Comparison of ENCODE assay signal across 8 mouse cellular contexts in the genomic region with DNA sequence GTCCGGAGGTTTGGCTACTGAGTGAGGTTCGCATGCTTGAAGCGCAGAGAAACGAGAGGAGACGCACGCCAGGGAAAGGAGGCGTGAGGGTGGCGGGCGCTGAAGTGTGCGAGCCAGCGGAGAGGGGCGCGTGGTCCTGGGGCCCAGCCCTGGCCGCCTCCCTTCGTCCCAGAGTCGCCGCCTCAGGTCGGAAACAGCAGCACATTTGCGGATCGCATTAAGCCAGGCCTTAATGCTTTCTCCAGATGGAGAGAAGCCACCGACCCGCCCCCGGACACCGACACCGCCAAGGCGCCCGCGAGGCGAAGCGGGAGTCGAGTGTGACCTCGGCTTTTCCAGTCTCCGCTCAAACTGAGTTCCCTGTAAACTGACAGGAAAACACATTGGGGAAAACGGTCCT. TPM values are rescaled to one million over a fixed set of nuclear protein-coding genes. Genes with fewer than 3 reads are reported as not detected.
DNase-seq lines count a peak whose midpoint lies in the region; ATAC-seq and TF ChIP-seq lines count a peak whose summit lies in the region.

No protein-coding gene starts in this region.

- H3K4me1 ChIP-seq in kidney, postnatal 0 days (replicated peaks; ENCODE audit: insufficient read depth, low read length), result 0 out of 2 replicates have a peak, but pooled peaks cover 3% of the 10 kb centered on the region
- H3K4me1 ChIP-seq in brown adipose tissue, adult 24 weeks (ENCODE audit: control insufficient read depth, insufficient read depth, insufficient read length, low read length), result no peaks in the 10 kb centered on the region
- no peaks in the 10 kb centered on the region; the same call in 1 of the 2 replicates for H3K4me1 ChIP-seq in intestine, embryonic 14.5 days (replicated peaks; ENCODE audit: control insufficient read depth, insufficient read depth, low read length)
- H3K4me1 ChIP-seq in midbrain, embryonic 15.5 days, result peaks cover 13% of the 10 kb centered on the region

- under 1% methylated on average over 34 of the region's 34 CpGs for WGBS in kidney, postnatal 0 days
- WGBS in intestine, embryonic 14.5 days, result under 1% methylated on average over 34 of the region's 34 CpGs
- WGBS in midbrain, embryonic 15.5 days, result 1% methylated on average over 34 of the region's 34 CpGs

- peaks cover 32% of the 10 kb centered on the region for H3K27me3 ChIP-seq in kidney, postnatal 0 days (ENCODE audit: insufficient read depth, low read length)
- H3K27me3 ChIP-seq in intestine, embryonic 14.5 days (replicated peaks; ENCODE audit: control insufficient read depth, insufficient read depth, low read length), result peaks cover 53% of the 10 kb centered on the region
- peaks cover 49% of the 10 kb centered on the region for H3K27me3 ChIP-seq in midbrain, embryonic 15.5 days (replicated peaks)

- intact Hi-C loops in gastrocnemius, postnatal 36 days (cut with DNase I), result no loop called here

- ATAC-seq in kidney, postnatal 0 days (replicated peaks; ENCODE audit: low FRiP score, low read depth), result peak; percentile 65
- ATAC-seq in intestine, embryonic 14.5 days (replicated peaks; ENCODE audit: low FRiP score, low TSS enrichment, low read depth), result no peak
- ATAC-seq in midbrain, embryonic 15.5 days (replicated peaks), result peak; percentile 28; the same call in 1 of the 2 replicates
- no peak for ATAC-seq in erythroid progenitor cell, adult 5-6 weeks (replicated peaks; ENCODE audit: low FRiP score, poor library complexity, severe bottlenecking)

- H3K36me3 ChIP-seq in kidney, postnatal 0 days (ENCODE audit: insufficient read depth, low read length), result no peaks in the 10 kb centered on the region
- no peaks in the 10 kb centered on the region for H3K36me3 ChIP-seq in intestine, embryonic 14.5 days (ENCODE audit: control insufficient read depth, insufficient read depth, low read length)
- H3K36me3 ChIP-seq in midbrain, embryonic 15.5 days (replicated peaks), result no peaks in the 10 kb centered on the region

- H3K4me3 ChIP-seq in kidney, postnatal 0 days (replicated peaks; ENCODE audit: low read depth, low read length), result peak overlapping the region; percentile 45
- peak overlapping the region; percentile 58 for H3K4me3 ChIP-seq in brown adipose tissue, adult 24 weeks (ENCODE audit: insufficient read depth, low read depth, low read length)
- peak overlapping the region; percentile 49 for H3K4me3 ChIP-seq in intestine, embryonic 14.5 days (ENCODE audit: low read depth, low read length)
- H3K4me3 ChIP-seq in midbrain, embryonic 15.5 days, result peak overlapping the region; percentile 48

- H3K9me3 ChIP-seq in kidney, postnatal 0 days (replicated peaks; ENCODE audit: low read length), result no peaks in the 10 kb centered on the region
- H3K9me3 ChIP-seq in intestine, embryonic 14.5 days (ENCODE audit: control insufficient read depth, low read length), result no peaks in the 10 kb centered on the region
- H3K9me3 ChIP-seq in midbrain, embryonic 15.5 days, result no peaks in the 10 kb centered on the region

- H3K9ac ChIP-seq in kidney, postnatal 0 days (ENCODE audit: low read depth, low read length), result no peak overlapping the region
- no peak overlapping the region for H3K9ac ChIP-seq in intestine, embryonic 14.5 days (ENCODE audit: low read length)
- H3K9ac ChIP-seq in midbrain, embryonic 15.5 days, result peak overlapping the region; percentile 12; the same call in 1 of the 2 replicates

- H3K4me2 ChIP-seq in kidney, postnatal 0 days (ENCODE audit: low read length), result peak overlapping the region; percentile 77
- H3K4me2 ChIP-seq in intestine, embryonic 14.5 days (ENCODE audit: low read length), result peak overlapping the region; percentile 90
- peak overlapping the region; percentile 83 for H3K4me2 ChIP-seq in midbrain, embryonic 15.5 days

- peak; percentile 78 for DNase-seq in kidney, postnatal 0 days (ENCODE audit: low spot score)
- no peak for DNase-seq in kidney, postnatal 25 days
- DNase-seq in gastrocnemius, postnatal 36 days, result peak; percentile 65 to 76
- no peak for DNase-seq in intestine, embryonic 14.5 days (ENCODE audit: low spot score)
- no peak for DNase-seq in frontal cortex, postnatal 14 days (ENCODE audit: low spot score in 2 of 2)

- no peak overlapping the region for H3K27ac ChIP-seq in kidney, postnatal 0 days
- H3K27ac ChIP-seq in brown adipose tissue, adult 24 weeks (replicated peaks; ENCODE audit: low read depth, low read length), result peak overlapping the region; percentile 7; the same call in 1 of the 2 replicates
- no peak overlapping the region for H3K27ac ChIP-seq in intestine, embryonic 14.5 days (ENCODE audit: low read depth)
- no peak overlapping the region for H3K27ac ChIP-seq in midbrain, embryonic 15.5 days

- 0 out of 2 replicates have a peak, but pooled peaks have one; percentile 19 for TF ChIP-seq CTCF in kidney, postnatal 0 days (IDR thresholded peaks at IDR 0.05; ENCODE audit: low read depth)

RNA-seq across cellular contexts. Expression of a gene that starts 0.6 kb away (rescaled TPM):
- polyA plus RNA-seq in kidney, postnatal 0 days (2015; fragmentation: Nextera tagmentation; extraction: Ambion mirVana), result 0.47 and 0.65 TPM in 2 replicates
- 2.1 and 4.0 TPM in 2 replicates for polyA plus RNA-seq in brown adipose tissue, adult 24 weeks (2012; ENCODE audit: insufficient read depth, insufficient read length, missing spikeins)
- total RNA-seq in gastrocnemius, postnatal 36 days (2021), result 1 to 10 TPM; 2.3 to 4.5 TPM
- polyA plus RNA-seq in intestine, embryonic 14.5 days (2014; fragmentation: Nextera tagmentation; extraction: Ambion mirVana), result 0.41 and 0.56 TPM in 2 replicates
- polyA plus RNA-seq in midbrain, embryonic 15.5 days (2015; fragmentation: Nextera tagmentation; extraction: Ambion mirVana), result 0.55 and 1.1 TPM in 2 replicates
- under 0.01 TPM in 1 of 2 replicates, not detected in the other for total RNA-seq in erythroid progenitor cell, adult 5-6 weeks (2015; ENCODE audit: low replicate concordance)
- total RNA-seq in erythroid progenitor cell, adult 5-6 weeks (2017; ENCODE audit: low replicate concordance), result not detected in 2 replicates

Comparison
In these comparisons a context has a peak if more than half of its experiments do, and no peak if none do; other contexts are left out.
1. DNase-seq: peak in kidney, postnatal 0 days (single experiment) and gastrocnemius, postnatal 36 days (2 of 2); none in kidney, postnatal 25 days (0 of 2), intestine, embryonic 14.5 days (single experiment) and frontal cortex, postnatal 14 days (0 of 2).
2. ATAC-seq: peak in kidney, postnatal 0 days (single experiment) and midbrain, embryonic 15.5 days (single experiment); none in intestine, embryonic 14.5 days (single experiment) and erythroid progenitor cell, adult 5-6 weeks (single experiment).
3. Peak in every context shown above with its lines, with median percentiles within 50 percentile points of each other: H3K4me2 ChIP-seq and H3K4me3 ChIP-seq.